Mouse (Mus musculus) brain, adult 2 months (tissue): ENCODE measurements at regions not wholly inside any gene's neighbourhood (a gene's known extent, or its start where the extent isn't known, plus 50 kb on each side); places are given as distances from the start of the nearest gene placed in this dataset.

Source experiments
- DNase-seq: peaks from one replicate; pipeline ENCODE4 v3.0.0; 2011; ENCODE audit warnings: low read depth, low spot score

DNA sequence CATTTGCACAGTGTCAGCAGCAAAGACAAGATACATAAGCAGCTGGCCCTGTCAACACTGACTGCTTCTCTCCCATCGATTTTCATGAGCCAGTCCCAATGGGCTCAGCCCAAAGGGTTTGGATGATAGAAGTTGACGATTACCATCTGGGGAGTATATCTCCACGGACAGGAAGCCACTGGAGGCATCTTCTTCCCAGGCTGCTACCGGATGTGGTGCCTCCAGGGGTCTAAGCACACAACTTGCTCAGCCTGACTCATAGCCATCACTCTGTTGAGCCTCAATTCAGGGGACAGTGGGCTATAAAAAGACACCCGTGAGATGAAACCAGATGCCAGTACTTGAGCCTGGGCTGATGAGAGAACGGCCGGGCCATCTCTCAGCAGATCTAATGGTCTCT is 71.1 kb upstream of the Hif1a start:
- DNase-seq: no peak

GRCm38 (mm10) chr12:73830551-73831203 is 70.5 kb upstream of the Hif1a start:
- no peak for DNase-seq

DNA sequence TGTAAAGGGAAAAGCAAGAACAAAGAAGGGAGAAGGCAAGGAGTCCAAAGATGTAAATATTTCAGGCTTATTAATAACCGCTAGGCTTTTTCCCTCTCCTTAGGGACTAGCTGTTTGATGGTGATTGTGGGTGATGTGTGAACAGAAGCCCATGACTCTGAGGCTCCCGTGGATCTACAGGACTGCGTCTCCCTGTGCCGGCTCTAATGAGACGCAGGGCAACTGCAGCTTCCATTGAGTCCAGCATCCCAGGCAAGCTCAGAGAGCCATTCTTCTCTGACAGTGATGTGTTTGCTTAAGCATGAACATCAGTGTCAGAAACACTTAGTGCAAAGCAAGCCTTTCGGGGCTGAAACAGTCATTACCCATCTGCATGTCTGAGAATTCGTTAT is 70.0 kb upstream of the Hif1a start:
- DNase-seq: no peak

- DNase-seq: peak; percentile 67
Measured at GRCm38 (mm10) chr12:73831637-73832385, 69.4 kb upstream of the Hif1a start.

DNA sequence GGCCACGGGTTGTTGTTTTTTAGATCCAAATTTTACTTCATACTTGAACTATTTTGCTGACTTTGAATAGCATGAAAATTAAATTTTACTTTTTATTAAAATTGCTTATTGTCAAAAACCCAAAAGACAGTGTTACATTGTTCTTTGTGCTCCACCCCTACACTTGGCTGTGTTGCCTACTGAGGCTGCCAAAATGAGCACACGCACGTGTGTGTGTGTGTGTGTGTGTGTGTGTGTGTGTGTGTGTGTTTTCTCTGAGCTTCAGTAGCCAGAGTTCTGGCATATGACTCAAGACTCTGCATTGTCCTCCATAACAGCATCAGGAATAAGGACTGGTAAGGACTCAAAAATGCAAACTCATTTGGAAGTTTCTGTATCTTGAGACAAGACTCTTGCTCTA is 68.4 kb upstream of the Hif1a start:
- DNase-seq: no peak

GRCm38 (mm10) chr12:73836132-73836531 is 65.0 kb upstream of the Hif1a start:
- no peak for DNase-seq

GRCm38 (mm10) chr12:73837036-73837435 is 64.1 kb upstream of the Hif1a start:
- DNase-seq: no peak

- DNase-seq: no peak
Measured at GRCm38 (mm10) chr12:73837921-73838320, 63.3 kb upstream of the Hif1a start.

- no peak for DNase-seq
Measured at GRCm38 (mm10) chr12:73838330-73838729, 62.8 kb upstream of the Hif1a start.

DNA sequence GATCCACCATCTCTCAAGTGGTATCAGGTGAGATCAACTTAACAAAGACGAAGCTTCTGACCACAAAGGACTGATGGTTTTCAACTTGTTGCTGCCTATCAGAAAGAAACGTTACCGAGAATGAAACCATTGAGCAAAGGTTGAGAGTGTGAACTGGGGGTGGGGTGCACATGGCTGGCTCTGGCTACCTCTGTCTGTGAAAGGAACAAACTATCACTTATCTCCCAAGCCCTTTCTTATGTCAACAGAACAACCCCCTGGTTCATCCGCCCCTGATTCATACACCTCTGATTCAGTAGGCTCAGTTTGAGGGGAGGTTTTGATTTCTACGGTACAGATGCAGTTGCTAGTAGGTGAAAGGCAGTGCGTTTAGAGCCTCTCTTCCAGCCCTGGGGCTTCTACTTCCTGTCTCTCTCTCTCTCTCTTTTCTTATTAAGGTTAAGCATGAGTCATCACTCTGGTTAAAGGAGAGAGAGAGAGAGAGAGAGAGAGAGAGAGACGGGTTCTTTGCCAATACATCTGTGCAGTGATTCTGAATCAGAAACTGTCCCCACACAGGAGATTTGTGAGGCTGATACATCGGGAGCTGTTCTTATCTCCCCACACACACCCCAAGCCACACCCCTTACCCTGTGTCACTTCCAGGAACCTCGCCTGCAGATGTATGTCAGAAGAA is 59.0 kb upstream of the Hif1a start:
- DNase-seq: no peak

- no peak for DNase-seq
Measured at GRCm38 (mm10) chr12:73844782-73845181, 56.4 kb upstream of the Hif1a start.

DNA sequence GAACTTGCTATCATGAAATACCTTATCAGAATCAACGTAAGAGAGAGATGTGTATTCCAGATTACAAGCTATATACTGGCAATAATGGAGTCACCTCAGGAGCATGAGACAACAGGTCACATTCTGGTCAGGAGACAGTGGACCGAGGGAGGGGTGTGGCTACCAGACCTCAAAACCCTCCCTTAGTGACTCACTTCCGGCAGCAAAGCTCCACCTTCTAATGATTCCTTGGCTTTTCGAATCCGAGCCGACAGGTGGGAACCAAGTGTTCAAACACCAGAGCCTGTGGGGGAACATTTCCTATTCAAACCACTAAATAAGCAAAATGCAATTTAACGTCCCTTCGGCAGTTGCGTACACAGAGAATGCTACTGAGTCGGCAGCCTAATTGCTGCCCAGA is 54.5 kb upstream of the Hif1a start:
- no peak for DNase-seq

- no peak for DNase-seq
Measured at GRCm38 (mm10) chr12:73847336-73847735, 53.8 kb upstream of the Hif1a start.

DNA sequence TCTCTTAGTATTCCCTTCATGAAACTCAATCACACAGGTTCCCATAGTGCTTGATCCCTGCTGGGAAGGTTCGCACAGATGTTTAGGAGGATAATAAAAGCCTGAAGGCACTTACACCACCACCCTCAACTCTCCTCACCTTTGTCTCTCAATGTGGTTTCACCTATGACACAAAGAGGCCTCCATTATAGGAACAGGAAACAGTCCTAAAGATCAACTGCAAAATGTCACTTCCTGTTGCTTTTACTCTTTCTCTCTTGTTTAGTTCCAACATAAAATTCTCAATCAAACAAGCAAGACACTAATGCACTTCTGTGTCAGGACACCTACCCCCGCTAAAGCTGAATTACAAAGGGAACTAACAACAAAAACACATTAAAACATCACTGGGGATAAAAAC is 50.3 kb upstream of the Hif1a start:
- no peak for DNase-seq
